ENCODE assay signal across 8 mouse cellular contexts in the genomic region with DNA sequence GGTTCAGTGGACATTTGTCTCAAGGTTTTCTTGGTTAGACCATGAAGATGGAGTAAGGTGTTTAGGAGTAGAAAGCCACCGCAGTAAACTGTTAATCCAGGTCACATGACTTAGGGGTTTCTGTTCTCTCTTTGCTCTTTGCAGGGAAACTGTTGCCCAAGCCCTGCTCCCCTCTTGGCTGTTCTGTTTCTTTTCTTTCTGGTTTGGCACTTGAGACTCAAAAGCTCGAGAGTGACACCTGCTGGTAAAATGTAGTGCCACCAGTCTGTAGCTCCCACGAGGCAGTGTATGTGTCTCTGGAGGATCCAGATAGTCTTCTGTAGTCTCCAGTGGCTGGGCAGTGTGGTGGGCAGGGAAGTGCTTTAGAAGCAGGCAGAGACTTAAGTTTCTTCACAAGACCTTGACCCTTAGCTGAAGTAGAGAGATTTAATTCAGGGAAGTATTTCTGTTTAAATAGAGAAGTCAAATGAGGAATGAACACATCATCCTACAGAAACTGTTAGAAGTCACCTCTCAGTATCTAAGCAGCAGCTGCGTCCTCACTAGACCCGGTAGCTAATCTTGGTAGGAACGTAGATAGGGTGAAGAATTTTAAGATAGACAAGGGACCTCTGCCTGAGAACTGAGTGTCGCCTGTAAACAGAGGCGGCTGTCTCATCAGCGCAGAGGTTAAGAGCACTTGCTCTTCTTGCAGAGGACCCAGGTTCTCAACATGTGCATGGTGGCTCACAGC. TPM values are rescaled to one million over a fixed set of nuclear protein-coding genes. Genes with fewer than 3 reads are reported as not detected.
DNase-seq lines count a peak whose midpoint lies in the region; ATAC-seq and TF ChIP-seq lines count a peak whose summit lies in the region.

No protein-coding gene starts in this region.

- no peaks in the 10 kb centered on the region for H3K27me3 ChIP-seq in embryonic facial prominence, embryonic 15.5 days
- no peaks in the 10 kb centered on the region for H3K27me3 ChIP-seq in heart, embryonic 10.5 days (ENCODE audit: insufficient read depth, poor library complexity, severe bottlenecking)
- H3K27me3 ChIP-seq in kidney, embryonic 14.5 days (ENCODE audit: control insufficient read depth, insufficient read depth, low read length), result no peaks in the 10 kb centered on the region
- H3K27me3 ChIP-seq in stomach, embryonic 14.5 days (ENCODE audit: control insufficient read depth, insufficient read depth, low read length), result no peaks in the 10 kb centered on the region

- H3K27ac ChIP-seq in bone marrow, adult 2 months (ENCODE audit: control insufficient read depth, insufficient read depth, low read depth, low read length, poor library complexity), result peak overlapping the region; percentile 36; the same call in 1 of the 2 replicates
- peak overlapping the region; percentile 94 for H3K27ac ChIP-seq in embryonic facial prominence, embryonic 15.5 days (replicated peaks)
- H3K27ac ChIP-seq in heart, embryonic 10.5 days, result peak overlapping the region; percentile 67
- no peak overlapping the region for H3K27ac ChIP-seq in kidney, embryonic 14.5 days (ENCODE audit: low read depth, low read length)
- no peak overlapping the region for H3K27ac ChIP-seq in stomach, embryonic 14.5 days (ENCODE audit: low read length)

- H3K9me3 ChIP-seq in embryonic facial prominence, embryonic 15.5 days (replicated peaks), result no peaks in the 10 kb centered on the region
- H3K9me3 ChIP-seq in heart, embryonic 10.5 days, result no peaks in the 10 kb centered on the region
- H3K9me3 ChIP-seq in kidney, embryonic 14.5 days (ENCODE audit: control insufficient read depth, low read length), result no peaks in the 10 kb centered on the region
- no peaks in the 10 kb centered on the region for H3K9me3 ChIP-seq in stomach, embryonic 14.5 days (ENCODE audit: control insufficient read depth, low read depth, low read length)

- TF ChIP-seq POLR2A in bone marrow, adult 2 months (IDR thresholded peaks at IDR 0.05; ENCODE audit: borderline replicate concordance, control insufficient read depth, low read depth, low read length), result no peak

- no peak overlapping the region for H3K9ac ChIP-seq in embryonic facial prominence, embryonic 15.5 days
- H3K9ac ChIP-seq in kidney, embryonic 14.5 days (ENCODE audit: low read depth, low read length), result no peak overlapping the region
- H3K9ac ChIP-seq in stomach, embryonic 14.5 days (replicated peaks; ENCODE audit: low read depth, low read length), result no peak overlapping the region

- no peak overlapping the region for H3K4me3 ChIP-seq in bone marrow, adult 2 months (replicated peaks; ENCODE audit: control insufficient read depth, low read depth, low read length)
- no peak overlapping the region for H3K4me3 ChIP-seq in embryonic facial prominence, embryonic 15.5 days (replicated peaks)
- H3K4me3 ChIP-seq in heart, embryonic 10.5 days, result no peak overlapping the region
- no peak overlapping the region for H3K4me3 ChIP-seq in kidney, embryonic 14.5 days (ENCODE audit: low read length)
- H3K4me3 ChIP-seq in stomach, embryonic 14.5 days (ENCODE audit: low read depth, low read length), result no peak overlapping the region

- H3K4me2 ChIP-seq in embryonic facial prominence, embryonic 15.5 days (replicated peaks), result peak overlapping the region; percentile 40; the same call in 1 of the 2 replicates
- no peak overlapping the region for H3K4me2 ChIP-seq in kidney, embryonic 14.5 days (replicated peaks; ENCODE audit: low read depth, low read length)
- no peak overlapping the region for H3K4me2 ChIP-seq in stomach, embryonic 14.5 days (replicated peaks; ENCODE audit: low read depth, low read length)

- peaks cover 4% of the 10 kb centered on the region for H3K4me1 ChIP-seq in bone marrow, adult 2 months (ENCODE audit: control insufficient read depth, insufficient read depth, low read length)
- peaks cover 31% of the 10 kb centered on the region for H3K4me1 ChIP-seq in embryonic facial prominence, embryonic 15.5 days
- peaks cover 7% of the 10 kb centered on the region; the same call in 1 of the 2 replicates for H3K4me1 ChIP-seq in heart, embryonic 10.5 days
- H3K4me1 ChIP-seq in kidney, embryonic 14.5 days (ENCODE audit: control insufficient read depth, insufficient read depth, low read length), result no peaks in the 10 kb centered on the region
- H3K4me1 ChIP-seq in stomach, embryonic 14.5 days (ENCODE audit: control insufficient read depth, insufficient read depth, low read length), result 0 out of 2 replicates have a peak, but pooled peaks cover 5% of the 10 kb centered on the region

- WGBS in bone marrow, adult 2 months, result 39% methylated on average over 9 of the region's 9 CpGs
- 57% methylated on average over 9 of the region's 9 CpGs for WGBS in embryonic facial prominence, embryonic 15.5 days
- WGBS in heart, embryonic 10.5 days, result 26% methylated on average over 9 of the region's 9 CpGs
- WGBS in kidney, embryonic 14.5 days, result 61% methylated on average over 9 of the region's 9 CpGs
- WGBS in stomach, embryonic 14.5 days, result 54% methylated on average over 9 of the region's 9 CpGs

- H3K36me3 ChIP-seq in embryonic facial prominence, embryonic 15.5 days, result no peaks in the 10 kb centered on the region
- H3K36me3 ChIP-seq in heart, embryonic 10.5 days, result 0 out of 2 replicates have a peak, but pooled peaks cover 4% of the 10 kb centered on the region
- no peaks in the 10 kb centered on the region for H3K36me3 ChIP-seq in kidney, embryonic 14.5 days (ENCODE audit: control insufficient read depth, insufficient read depth, low read length)
- H3K36me3 ChIP-seq in stomach, embryonic 14.5 days (ENCODE audit: control insufficient read depth, insufficient read depth, low read length), result no peaks in the 10 kb centered on the region; the same call in 1 of the 2 replicates

- TF ChIP-seq CTCF in bone marrow, adult 2 months (IDR thresholded peaks at IDR 0.05; ENCODE audit: control insufficient read depth, insufficient read depth, low read length), result peak; percentile 63

- DNase-seq in B cell, adult 2 months, result peak; percentile 79 to 82
- DNase-seq in heart, embryonic 10.5 days (ENCODE audit: low spot score), result peak; percentile 83
- DNase-seq in liver, result peak; percentile 71

- ATAC-seq in embryonic facial prominence, embryonic 15.5 days (ENCODE audit: insufficient number of reproducible peaks, low FRiP score, low TSS enrichment, low read depth), result peak; percentile 61
- peak; percentile 57 for ATAC-seq in kidney, embryonic 14.5 days (ENCODE audit: low FRiP score, low TSS enrichment)
- peak; percentile 63; the same call in 1 of the 2 replicates for ATAC-seq in monocyte, adult 5-6 weeks (replicated peaks; ENCODE audit: insufficient number of reproducible peaks, low FRiP score, low TSS enrichment, poor library complexity, severe bottlenecking)
- peak; percentile 42; the same call in 1 of the 2 replicates for ATAC-seq in stomach, embryonic 14.5 days (ENCODE audit: insufficient number of reproducible peaks, insufficient read depth, low FRiP score, low read depth)

RNA-seq across cellular contexts. Expression of a gene that starts 43.8 kb away (rescaled TPM):
- not detected in 2 replicates for polyA plus RNA-seq in bone marrow, adult 2 months (2011; ENCODE audit: insufficient read depth, insufficient read length, low replicate concordance, missing spikeins)
- 4.6 and 5.3 TPM in 2 replicates for polyA plus RNA-seq in embryonic facial prominence, embryonic 15.5 days (2015; fragmentation: Nextera tagmentation; extraction: Ambion mirVana)
- polyA plus RNA-seq in heart, embryonic 10.5 days (2016; fragmentation: Nextera tagmentation; extraction: Ambion mirVana), result 0.10 and 0.17 TPM in 2 replicates
- polyA plus RNA-seq in kidney, embryonic 14.5 days (2014; fragmentation: Nextera tagmentation; extraction: Ambion mirVana), result 0.07 TPM in 1 of 2 replicates, not detected in the other
- not detected in 3 replicates for total RNA-seq in monocyte, adult 5-6 weeks (2017)
- 0.11 and 0.12 TPM in 2 replicates for polyA plus RNA-seq in stomach, embryonic 14.5 days (2014; fragmentation: Nextera tagmentation; extraction: Ambion mirVana)

Comparison
In these comparisons a context has a peak if more than half of its experiments do, and no peak if none do; other contexts are left out.
1. H3K27ac ChIP-seq: peak in bone marrow, adult 2 months (single experiment), embryonic facial prominence, embryonic 15.5 days (single experiment) and heart, embryonic 10.5 days (single experiment); none in kidney, embryonic 14.5 days (single experiment) and stomach, embryonic 14.5 days (single experiment).
2. Peak in every context shown above with its lines, with median percentiles within 50 percentile points of each other: DNase-seq and ATAC-seq.